Mouse (Mus musculus) C2C12 (cell line): ENCODE data around the gene Lrg1. TPM values are rescaled to one million over a fixed set of nuclear protein-coding genes. Genes with fewer than 3 reads are reported as not detected.
"Not testable (repeated sequence)": the region's sequence is repeated elsewhere in the genome, so short reads cannot be mapped to it uniquely, and the experiment has no call there.

Experiments
- H3K27me3 ChIP-seq: one replicate; pipeline ENCODE4 v1.6.1; 2011; ENCODE audit not compliant: control insufficient read depth, insufficient read depth, insufficient read length
- H3K36me3 ChIP-seq: one replicate; pipeline ENCODE4 v1.6.1; 2011; ENCODE audit not compliant: control insufficient read depth, insufficient read depth
- H3K4me3 ChIP-seq: one replicate; pipeline ENCODE4 v1.5.1; 2011; ENCODE audit warnings: mild to moderate bottlenecking, control low read depth; ENCODE audit not compliant: poor library complexity, insufficient read depth, severe bottlenecking
- H3K79me2 ChIP-seq: one replicate; pipeline ENCODE4 v1.6.1; 2011; ENCODE audit not compliant: control insufficient read depth, insufficient read depth
- H3K79me3 ChIP-seq: one replicate; pipeline ENCODE4 v1.6.1; 2011; ENCODE audit warnings: low read depth, control low read depth
- H3ac ChIP-seq: one replicate; pipeline ENCODE3; 2011; ENCODE audit warnings: low read depth; ENCODE audit not compliant: control insufficient read depth, insufficient read length
- CEBPB ChIP-seq: IDR thresholded peaks from one replicate; pipeline ENCODE4 v1.6.1; 2011; ENCODE audit warnings: low read depth, mild to moderate bottlenecking, control low read depth, moderate library complexity
- CTCF ChIP-seq: IDR thresholded peaks from one replicate; pipeline ENCODE4 v1.5.1; 2011; ENCODE audit not compliant: control insufficient read depth, insufficient read depth, insufficient read length
- FOSL1 ChIP-seq: IDR thresholded peaks from one replicate; pipeline ENCODE4 v1.8.0; 2011; ENCODE audit warnings: mild to moderate bottlenecking, low read length; ENCODE audit not compliant: poor library complexity, insufficient read depth, severe bottlenecking
- MAX ChIP-seq: IDR thresholded peaks from one replicate; pipeline ENCODE4 v1.6.1; 2011; ENCODE audit warnings: mild to moderate bottlenecking, control low read depth
- MYOD1 ChIP-seq: IDR thresholded peaks from one replicate; pipeline ENCODE4 v1.6.1; 2011; ENCODE audit warnings: low read depth; ENCODE audit not compliant: control insufficient read depth, insufficient read length
- MYOG ChIP-seq: IDR thresholded peaks from one replicate; pipeline ENCODE4 v1.6.1; 2011; ENCODE audit not compliant: control insufficient read depth, insufficient read length; ENCODE audit errors: extremely low read depth
- USF1 ChIP-seq: IDR thresholded peaks from one replicate; pipeline ENCODE4 v1.6.1; 2011; ENCODE audit warnings: low read depth, mild to moderate bottlenecking, control low read depth, moderate library complexity
- polyA plus RNA-seq: library from polyadenylated mRNA; unstranded; fragments of >200 nt; fragmentation: generic; extraction: Trizol; gene quantifications from one replicate; pipeline ENCODE4 v1.2.1, GENCODE M21; 2012; ENCODE audit warnings: missing spikeins

The Lrg1 gene
- polyA plus RNA-seq, 1 experiment: 0.02 TPM

GRCm38 (mm10) chr17:56107736-56108135 is 14.1 kb downstream of the Lrg1 start:
- H3K79me3 ChIP-seq: no peaks in the 10 kb centered on the region
- TF ChIP-seq MYOD1 (no peak), CTCF (no peak), USF1 (no peak), MAX (no peak), MYOG (no peak), CEBPB (no peak), FOSL1 (no peak)
- H3K4me3 ChIP-seq: no peak overlapping the region
- H3K36me3 ChIP-seq: no peaks in the 10 kb centered on the region
- H3ac ChIP-seq: no peak overlapping the region
- no peaks in the 10 kb centered on the region for H3K27me3 ChIP-seq
- H3K79me2 ChIP-seq: no peaks in the 10 kb centered on the region

- Histone ChIP-seq H3K79me3 (no peaks in the 10 kb centered on the region), H3K36me3 (peaks cover 6% of the 10 kb centered on the region), H3K4me3 (no peak overlapping the region), H3K79me2 (no peaks in the 10 kb centered on the region), H3ac (no peak overlapping the region), H3K27me3 (no peaks in the 10 kb centered on the region)
- TF ChIP-seq MAX (no peak), MYOD1 (no peak), CEBPB (no peak), USF1 (no peak), CTCF (no peak), FOSL1 (no peak), MYOG (no peak)
These were observed 14.8 kb downstream of the Lrg1 start for GRCm38 (mm10) chr17:56106981-56107380.

GRCm38 (mm10) chr17:56106436-56106835 is 15.4 kb downstream of the Lrg1 start:
- not testable (repeated sequence) for H3K27me3 ChIP-seq, H3K79me3 ChIP-seq, H3K79me2 ChIP-seq, H3ac ChIP-seq, H3K4me3 ChIP-seq
- H3K36me3 ChIP-seq: peaks cover 12% of the 10 kb centered on the region

GRCm38 (mm10) chr17:56104821-56105220 is 17.0 kb downstream of the Lrg1 start:
- H3K27me3 ChIP-seq, H3K79me2 ChIP-seq, H3K4me3 ChIP-seq, H3K79me3 ChIP-seq, H3ac ChIP-seq: not testable (repeated sequence)
- H3K36me3 ChIP-seq: peaks cover 25% of the 10 kb centered on the region

- Histone ChIP-seq H3K36me3 (peaks cover 36% of the 10 kb centered on the region), H3K79me3 (no peaks in the 10 kb centered on the region), H3K79me2 (no peaks in the 10 kb centered on the region), H3K4me3 (no peak overlapping the region), H3ac (no peak overlapping the region), H3K27me3 (no peaks in the 10 kb centered on the region)
- TF ChIP-seq MYOD1 (no peak), USF1 (no peak), MAX (no peak), MYOG (no peak), FOSL1 (no peak), CTCF (no peak), CEBPB (no peak)
These were observed 18.1 kb downstream of the Lrg1 start for GRCm38 (mm10) chr17:56103465-56104285.

GRCm38 (mm10) chr17:56102927-56103326 is 18.9 kb downstream of the Lrg1 start:
- peaks cover 44% of the 10 kb centered on the region for H3K36me3 ChIP-seq
- no peak overlapping the region for H3K4me3 ChIP-seq
- no peak for TF ChIP-seq CTCF
- no peak for TF ChIP-seq MYOD1
- TF ChIP-seq MYOG: no peak
- TF ChIP-seq FOSL1: no peak
- no peak for TF ChIP-seq CEBPB
- no peak for TF ChIP-seq USF1
- no peak for TF ChIP-seq MAX
- no peaks in the 10 kb centered on the region for H3K27me3 ChIP-seq
- H3ac ChIP-seq: no peak overlapping the region
- H3K79me2 ChIP-seq: no peaks in the 10 kb centered on the region
- H3K79me3 ChIP-seq: no peaks in the 10 kb centered on the region
